11 mouse cellular contexts compared by ENCODE assay signal in the genomic region with DNA sequence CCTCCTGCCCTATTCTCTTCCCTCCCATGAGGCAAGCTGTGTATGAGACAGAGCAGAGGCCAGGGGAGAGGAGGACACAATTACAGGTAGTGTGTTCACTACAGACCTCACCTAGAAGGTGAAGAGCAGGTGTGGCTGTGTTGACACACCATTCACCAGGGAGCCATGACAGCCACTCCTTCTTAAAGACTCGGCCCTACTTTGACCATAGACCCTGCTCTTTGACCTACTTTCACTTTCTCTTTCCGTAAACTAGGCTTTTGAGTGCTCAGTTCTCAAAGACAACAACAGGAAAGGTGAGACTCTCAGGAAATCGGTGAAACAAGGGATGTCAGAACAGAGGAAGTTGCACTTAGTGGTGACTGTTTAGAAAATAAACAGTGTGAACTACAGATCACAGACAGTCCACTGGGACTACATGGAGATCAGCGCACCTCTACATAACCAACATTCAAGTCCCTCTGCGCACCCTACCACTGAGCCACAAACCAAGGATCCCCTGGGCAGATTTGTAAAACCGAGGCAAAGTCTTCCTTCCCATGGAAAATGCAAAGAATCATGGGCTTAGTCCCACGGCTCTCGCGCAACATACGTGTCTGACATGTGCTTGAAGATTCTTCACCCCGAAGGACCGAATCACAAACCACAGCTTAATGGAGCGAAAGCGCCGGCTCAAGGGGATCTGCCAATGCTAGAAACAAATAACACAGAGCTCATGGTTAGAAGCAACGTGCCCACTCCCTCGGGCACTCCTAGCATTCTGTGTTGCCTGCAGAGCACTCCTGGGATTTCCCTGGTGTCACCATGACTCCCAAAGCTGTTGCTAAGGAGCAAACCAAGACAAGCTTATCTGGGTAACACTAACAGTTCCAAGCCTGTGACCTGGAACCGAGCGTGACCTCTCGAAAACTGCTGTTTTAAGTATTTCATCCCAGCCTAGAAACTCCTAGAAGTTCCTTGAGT. TPM values are rescaled to one million over a fixed set of nuclear protein-coding genes. Genes with fewer than 3 reads are reported as not detected.
DNase-seq lines count a peak whose midpoint lies in the region; ATAC-seq and TF ChIP-seq lines count a peak whose summit lies in the region.
"Had no signal": no experiment of that assay in that cellular context is flagged by ENCODE, and none has a peak within 500 bp of the region (broad histone marks: within the 10 kb centered on the region; RNA-seq: fewer than 3 reads in every experiment).

No protein-coding gene starts in this region.

- no peak overlapping the region for H3K9ac ChIP-seq in liver, embryonic 12.5 days
- H3K9ac ChIP-seq in forebrain, embryonic 12.5 days, result no peak overlapping the region
- H3K9ac ChIP-seq in forebrain, postnatal 0 days, result no peak overlapping the region

- peak; percentile 25 to 42 for DNase-seq in right cerebral cortex, postnatal 10 days (ENCODE audit: low spot score in 2 of 2)
- DNase-seq in right cerebral cortex, postnatal 36 days (ENCODE audit: low spot score in 2 of 2), result no peak
- peak; percentile 34 for DNase-seq in thymus, postnatal 25 days
- no peak for DNase-seq in forebrain, postnatal 0 days
- DNase-seq: kidney, postnatal 14 days; right cerebral cortex, postnatal 4 days had no signal

- no peak for ATAC-seq in erythroblast, adult 5-6 weeks (replicated peaks; ENCODE audit: low FRiP score, poor library complexity, severe bottlenecking)
- no peak for ATAC-seq in liver, embryonic 12.5 days
- no peak for ATAC-seq in forebrain, embryonic 12.5 days (ENCODE audit: low FRiP score)
- ATAC-seq in forebrain, postnatal 0 days, result no peak

- peak overlapping the region; percentile 17 for H3K4me2 ChIP-seq in liver, embryonic 12.5 days
- H3K4me2 ChIP-seq in forebrain, embryonic 12.5 days, result no peak overlapping the region
- no peak overlapping the region for H3K4me2 ChIP-seq in forebrain, postnatal 0 days (ENCODE audit: low read depth)

- H3K9me3 ChIP-seq in erythroblast, embryonic 14.5 days (ENCODE audit: control insufficient read depth, low read length), result no peaks in the 10 kb centered on the region; the same call in 1 of the 2 replicates
- H3K9me3 ChIP-seq in liver, embryonic 12.5 days (replicated peaks), result no peaks in the 10 kb centered on the region
- no peaks in the 10 kb centered on the region for H3K9me3 ChIP-seq in forebrain, embryonic 12.5 days
- no peaks in the 10 kb centered on the region for H3K9me3 ChIP-seq in forebrain, postnatal 0 days (ENCODE audit: low read length)

- H3K36me3 ChIP-seq in erythroblast, embryonic 14.5 days (ENCODE audit: control insufficient read depth), result no peaks in the 10 kb centered on the region
- H3K36me3 ChIP-seq in liver, embryonic 12.5 days, result no peaks in the 10 kb centered on the region
- no peaks in the 10 kb centered on the region for H3K36me3 ChIP-seq in forebrain, embryonic 12.5 days (replicated peaks)
- no peaks in the 10 kb centered on the region for H3K36me3 ChIP-seq in forebrain, postnatal 0 days (ENCODE audit: insufficient read depth)

- H3K27ac ChIP-seq in liver, embryonic 12.5 days, result no peak overlapping the region
- no peak overlapping the region for H3K27ac ChIP-seq in forebrain, embryonic 12.5 days
- no peak overlapping the region for H3K27ac ChIP-seq in forebrain, postnatal 0 days (ENCODE audit: low read depth, low read length)

- H3K4me3 ChIP-seq in erythroblast, embryonic 14.5 days (replicated peaks), result peak overlapping the region; percentile 17
- no peak overlapping the region for H3K4me3 ChIP-seq in liver, embryonic 12.5 days
- H3K4me3 ChIP-seq in forebrain, embryonic 12.5 days (replicated peaks), result no peak overlapping the region
- no peak overlapping the region for H3K4me3 ChIP-seq in forebrain, postnatal 0 days (ENCODE audit: low read depth, low read length)

- WGBS in liver, embryonic 12.5 days (ENCODE audit: insufficient replicate concordance), result 70% methylated on average over 20 of the region's 20 CpGs
- 88% methylated on average over 20 of the region's 20 CpGs for WGBS in forebrain, embryonic 12.5 days
- WGBS in forebrain, postnatal 0 days, result 86% methylated on average over 20 of the region's 20 CpGs

- peaks cover 6% of the 10 kb centered on the region for H3K4me1 ChIP-seq in erythroblast, embryonic 14.5 days (ENCODE audit: control insufficient read depth)
- peaks cover 17% of the 10 kb centered on the region; the same call in 1 of the 2 replicates for H3K4me1 ChIP-seq in liver, embryonic 12.5 days
- H3K4me1 ChIP-seq in forebrain, embryonic 12.5 days, result 0 out of 2 replicates have a peak, but pooled peaks cover 2% of the 10 kb centered on the region
- 0 out of 2 replicates have a peak, but pooled peaks cover 3% of the 10 kb centered on the region for H3K4me1 ChIP-seq in forebrain, postnatal 0 days (ENCODE audit: insufficient read depth)

- TF ChIP-seq CTCF in forebrain, postnatal 0 days (IDR thresholded peaks at IDR 0.05; ENCODE audit: low read depth), result no peak

- no peaks in the 10 kb centered on the region for H3K27me3 ChIP-seq in erythroblast, embryonic 14.5 days (ENCODE audit: control insufficient read depth)
- H3K27me3 ChIP-seq in liver, embryonic 12.5 days (replicated peaks), result peaks cover 5% of the 10 kb centered on the region; the same call in 1 of the 2 replicates
- H3K27me3 ChIP-seq in forebrain, embryonic 12.5 days, result no peaks in the 10 kb centered on the region
- no peaks in the 10 kb centered on the region for H3K27me3 ChIP-seq in forebrain, postnatal 0 days (ENCODE audit: insufficient read depth, low read length)

RNA-seq across cellular contexts. Expression of gene Hdc, which starts 21.5 kb away (rescaled TPM):
- 0.28 and 0.80 TPM in 2 replicates for polyA plus RNA-seq in erythroblast, embryonic 14.5 days (2012)
- total RNA-seq in erythroblast, adult 5-6 weeks (2015; ENCODE audit: low replicate concordance), result 14.8 and 34.1 TPM in 2 replicates
- 22.3 and 24.3 TPM in 2 replicates for total RNA-seq in erythroblast, adult 5-6 weeks (2017; ENCODE audit: low replicate concordance)
- 6.1 and 6.5 TPM in 2 replicates for polyA plus RNA-seq in liver, embryonic 12.5 days (2016; fragmentation: Nextera tagmentation; extraction: Ambion mirVana)
- 0.90 and 0.91 TPM in 2 replicates for polyA plus RNA-seq in forebrain, embryonic 12.5 days (2016; fragmentation: Nextera tagmentation; extraction: Ambion mirVana)
- 7.9 and 8.3 TPM in 2 replicates for total RNA-seq in forebrain, postnatal 0 days (2014; rRNA removed)
- 3.6 and 5.7 TPM in 2 replicates for polyA plus RNA-seq in forebrain, postnatal 0 days (2015; fragmentation: Nextera tagmentation; extraction: Ambion mirVana)

RNA-seq across cellular contexts. Expression of gene Slc27a2, which starts 45.4 kb away (rescaled TPM):
- not detected in 2 replicates for polyA plus RNA-seq in erythroblast, embryonic 14.5 days (2012)
- not detected in 2 replicates for total RNA-seq in erythroblast, adult 5-6 weeks (2015; ENCODE audit: low replicate concordance)
- total RNA-seq in erythroblast, adult 5-6 weeks (2017; ENCODE audit: low replicate concordance), result not detected in 2 replicates
- 53.1 and 56.3 TPM in 2 replicates for polyA plus RNA-seq in liver, embryonic 12.5 days (2016; fragmentation: Nextera tagmentation; extraction: Ambion mirVana)
- 5.2 and 8.8 TPM in 2 replicates for polyA plus RNA-seq in forebrain, embryonic 12.5 days (2016; fragmentation: Nextera tagmentation; extraction: Ambion mirVana)
- 4.4 and 6.9 TPM in 2 replicates for total RNA-seq in forebrain, postnatal 0 days (2014; rRNA removed)
- polyA plus RNA-seq in forebrain, postnatal 0 days (2015; fragmentation: Nextera tagmentation; extraction: Ambion mirVana), result 3.6 and 5.9 TPM in 2 replicates
- polyA plus RNA-seq: C2C12 had no signal

Comparison
In these comparisons a context has a peak if more than half of its experiments do, and no peak if none do; other contexts are left out.
1. DNase-seq: peak in right cerebral cortex, postnatal 10 days (2 of 2) and thymus, postnatal 25 days (single experiment); none in right cerebral cortex, postnatal 36 days (0 of 2) and forebrain, postnatal 0 days (single experiment).